Mouse (Mus musculus) small intestine, adult 2 months (tissue): ENCODE results near the gene Tmed10. TPM values are rescaled to one million over a fixed set of nuclear protein-coding genes. Genes with fewer than 3 reads are reported as not detected.
A peak's percentile ranks its signal among the peaks of the same experiment; 100 is the strongest.

Experiments used
- H3K27ac ChIP-seq: fragments of 200-500 bp; 2 replicates; pipeline ENCODE4 v1.5.1; 2012; ENCODE audit warnings: low read depth, low read length, control low read depth, inconsistent platforms; ENCODE audit not compliant: insufficient read depth
- H3K27me3 ChIP-seq: fragments of 200-500 bp; 2 replicates; pipeline ENCODE4 v1.6.1; 2012; ENCODE audit warnings: mild to moderate bottlenecking, moderate library complexity, low read length, inconsistent platforms; ENCODE audit not compliant: control insufficient read depth, insufficient read depth
- H3K36me3 ChIP-seq: fragments of 200-500 bp; 2 replicates; pipeline ENCODE4 v1.6.1; 2012; ENCODE audit warnings: mild to moderate bottlenecking, low read length, control low read depth, inconsistent platforms; ENCODE audit not compliant: control insufficient read depth, insufficient read depth
- H3K4me1 ChIP-seq: fragments of 200-500 bp; 2 replicates; pipeline ENCODE4 v1.6.1; 2012; ENCODE audit warnings: low read length, inconsistent platforms, mixed read lengths; ENCODE audit not compliant: control insufficient read depth, insufficient read depth, insufficient read length
- H3K4me3 ChIP-seq: fragments of 200-500 bp; 2 replicates; pipeline ENCODE4 v1.5.1; 2012; ENCODE audit warnings: low read depth, mild to moderate bottlenecking, control low read depth, inconsistent platforms, low read length, moderate library complexity
- CTCF ChIP-seq: fragments of 200-500 bp; IDR thresholded peaks from 2 replicates; pipeline ENCODE4 v1.5.1; 2012; ENCODE audit warnings: low read depth, mild to moderate bottlenecking, control low read depth, inconsistent platforms, low read length, moderate library complexity, mixed read lengths; ENCODE audit not compliant: insufficient replicate concordance, insufficient read length; ENCODE audit errors: extremely low read depth
- POLR2A ChIP-seq: fragments of 200-500 bp; IDR thresholded peaks from 2 replicates; pipeline ENCODE4 v1.6.1; 2012; ENCODE audit warnings: low read depth, mild to moderate bottlenecking, control low read depth, inconsistent platforms, low read length, moderate library complexity
- WGBS: fragments of 180-500 bp; shearing (Covaris S2); methylation state at CpG from one replicate; pipeline ENCODE4 v1.1.7; 2018; 5-methylcytosine and 5-hydroxymethylcytosine counted together
- polyA plus RNA-seq: library from polyadenylated mRNA; depleted of rRNA; stranded (reverse); fragments of >200 nt; gene quantifications from 2 replicates; pipeline ENCODE4 v1.2.3, GENCODE M21; 2012; rRNA removed

Gene Tmed10
- polyA plus RNA-seq, 1 experiment: 226 TPM

GRCm38 (mm10) chr12:85290633-85291032 lies 84.0 kb downstream of the Tmed10 start:
- H3K27ac ChIP-seq: no peak overlapping the region
- WGBS: 81% methylated on average over 10 of the region's 10 CpGs
- TF ChIP-seq POLR2A (no peak), CTCF (no peak)
- H3K4me1 ChIP-seq: peaks cover 8% of the 10 kb centered on the region
- H3K4me3 ChIP-seq: 0 out of 2 replicates have a peak overlapping the region, but pooled peaks have one; percentile 4
- H3K36me3 ChIP-seq: no peaks in the 10 kb centered on the region
- H3K27me3 ChIP-seq: no peaks in the 10 kb centered on the region

Other genes with a start within 250 kb of the Tmed10 start
- gene Rps6kl1, start 223.6 kb downstream of the Tmed10 start, polyA plus RNA-seq: 0.25 and 0.68 TPM in 2 replicates
- gene Pgf, start 197.1 kb downstream of the Tmed10 start, polyA plus RNA-seq: 0.48 and 0.90 TPM in 2 replicates
- gene Eif2b2, start 155.4 kb downstream of the Tmed10 start, polyA plus RNA-seq: 58.8 and 103 TPM in 2 replicates
- 0.72 and 0.99 TPM in 2 replicates for gene Mlh3, start 104.2 kb downstream of the Tmed10 start, polyA plus RNA-seq
- gene Acyp1, start 86.4 kb downstream of the Tmed10 start, polyA plus RNA-seq: 0.57 and 0.90 TPM in 2 replicates
- 0.05 and 0.06 TPM in 2 replicates for gene Zc2hc1c, start 86.3 kb downstream of the Tmed10 start, polyA plus RNA-seq
- gene Nek9, start 35.5 kb downstream of the Tmed10 start, polyA plus RNA-seq: 7.4 and 11.1 TPM in 2 replicates
- 103 and 283 TPM in 2 replicates for gene Fos, start 99.0 kb upstream of the Tmed10 start, polyA plus RNA-seq
- 2.8 and 8.2 TPM in 2 replicates for gene Jdp2, start 224.2 kb upstream of the Tmed10 start, polyA plus RNA-seq